Mouse (Mus musculus) heart, embryonic 11.5 days (tissue): ENCODE data around the gene Me3. TPM values are rescaled to one million over a fixed set of nuclear protein-coding genes. Genes with fewer than 3 reads are reported as not detected.
A peak's percentile ranks its signal among the peaks of the same experiment; 100 is the strongest.

Source experiments
- ATAC-seq: fragments of 200-750 bp; cut with Nextera tagmentation; replicated peaks from 2 replicates; pipeline ENCODE4 v1.8.0; 2017; ENCODE audit warnings: moderate library complexity; ENCODE audit not compliant: insufficient number of reproducible peaks, low FRiP score, low TSS enrichment
- H3K27ac ChIP-seq: fragments of 300-500 bp; sonication (generic); 2 replicates; pipeline ENCODE4 v1.5.1; 2014; ENCODE audit warnings: mild to moderate bottlenecking, low read depth, low read length
- H3K27me3 ChIP-seq: fragments of 300-500 bp; sonication (generic); 2 replicates; pipeline ENCODE4 v1.6.1; 2014; ENCODE audit warnings: mild to moderate bottlenecking, low read length, mixed read lengths; ENCODE audit not compliant: control insufficient read depth, insufficient read depth
- H3K36me3 ChIP-seq: fragments of 300-500 bp; sonication (generic); 2 replicates; pipeline ENCODE4 v1.6.1; 2014; ENCODE audit warnings: mild to moderate bottlenecking, low read length, moderate library complexity, mixed read lengths; ENCODE audit not compliant: control insufficient read depth, insufficient read depth
- H3K4me1 ChIP-seq: fragments of 300-500 bp; sonication (generic); 2 replicates; pipeline ENCODE4 v1.6.1; 2014; ENCODE audit warnings: low read length; ENCODE audit not compliant: control insufficient read depth, insufficient read depth
- H3K4me2 ChIP-seq: fragments of 300-500 bp; sonication (generic); 2 replicates; pipeline ENCODE4 v1.6.1; 2014; ENCODE audit warnings: mild to moderate bottlenecking, moderate library complexity
- H3K4me3 ChIP-seq: fragments of 300-500 bp; sonication (generic); 2 replicates; pipeline ENCODE4 v1.5.1; 2014; ENCODE audit warnings: low read depth, low read length
- H3K9ac ChIP-seq: fragments of 300-500 bp; sonication (generic); 2 replicates; pipeline ENCODE4 v1.6.1; 2014; ENCODE audit warnings: mild to moderate bottlenecking, low read depth, low read length, moderate library complexity
- H3K9me3 ChIP-seq: fragments of 300-500 bp; sonication (generic); replicated peaks from 2 replicates; pipeline ENCODE4 v1.6.1; 2016; ENCODE audit warnings: low read length; ENCODE audit not compliant: control insufficient read depth
- WGBS: fragments of 180-500 bp; shearing (Covaris S2); extraction: QIAGEN DNeasy Blood & Tissue Kit; methylation state at CpG from one replicate; pipeline ENCODE4 v1.1.7; 2014; ENCODE audit not compliant: insufficient replicate concordance; 5-methylcytosine and 5-hydroxymethylcytosine counted together
- polyA plus RNA-seq: library from polyadenylated mRNA; unstranded; fragments of >200 nt; fragmentation: Nextera tagmentation; extraction: Ambion mirVana; gene quantifications from 2 replicates; pipeline ENCODE4 v1.2.1, GENCODE M21; 2014

Gene Me3
- polyA plus RNA-seq, 1 experiment from 2014 or later = 2.6 TPM

DNA sequence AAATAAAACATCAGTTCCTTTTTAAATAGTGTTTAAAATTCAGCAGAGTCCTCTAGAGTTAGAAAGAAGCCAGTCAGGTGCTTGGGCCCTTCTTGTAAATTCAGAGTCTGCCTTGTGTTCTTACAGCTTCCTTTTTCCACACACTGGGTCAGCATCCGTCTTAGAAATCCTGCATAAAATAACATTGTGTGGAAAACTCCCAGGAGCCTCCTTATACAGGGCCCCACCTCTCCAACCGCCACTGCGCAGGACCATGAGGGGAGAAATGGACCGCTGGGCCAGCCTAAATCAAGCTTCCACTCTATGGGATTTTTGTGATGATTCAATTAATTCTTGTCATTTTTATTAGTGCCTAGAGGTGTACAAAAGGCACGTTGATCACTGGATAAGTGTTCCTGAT lies 259.2 kb downstream of the Me3 start:
- H3K4me1 ChIP-seq = no peaks in the 10 kb centered on the region
- H3K36me3 ChIP-seq = no peaks in the 10 kb centered on the region
- no peak for ATAC-seq
- no peak overlapping the region for H3K4me2 ChIP-seq
- no peak overlapping the region for H3K4me3 ChIP-seq
- H3K27ac ChIP-seq = no peak overlapping the region
- H3K9me3 ChIP-seq = no peaks in the 10 kb centered on the region
- H3K27me3 ChIP-seq = no peaks in the 10 kb centered on the region
- no peak overlapping the region for H3K9ac ChIP-seq
- 77% methylated on average over 5 of the region's 5 CpGs for WGBS

DNA sequence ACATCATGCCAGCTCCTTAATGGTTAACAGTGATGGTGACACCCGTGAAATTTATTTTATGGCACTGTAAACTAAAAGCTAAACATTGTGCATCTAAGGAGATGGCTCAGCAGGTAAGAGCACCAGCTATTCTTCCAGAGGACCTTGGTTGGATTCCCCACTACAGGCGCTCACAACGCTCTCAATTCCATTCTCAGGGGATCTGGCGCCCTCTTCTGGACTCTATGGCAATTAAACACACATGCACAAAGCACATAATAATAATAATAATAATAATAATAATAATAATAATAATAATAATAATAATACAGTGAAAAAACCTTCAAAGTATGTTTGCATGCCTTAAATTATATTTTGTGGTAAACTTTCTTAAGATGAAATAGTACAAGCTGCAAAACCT lies 259.7 kb downstream of the Me3 start:
- H3K36me3 ChIP-seq = no peaks in the 10 kb centered on the region
- no peaks in the 10 kb centered on the region for H3K9me3 ChIP-seq
- no peak overlapping the region for H3K4me3 ChIP-seq
- no peaks in the 10 kb centered on the region for H3K27me3 ChIP-seq
- 30% methylated on average over 4 of the region's 4 CpGs for WGBS
- ATAC-seq = no peak
- H3K4me2 ChIP-seq = no peak overlapping the region
- H3K4me1 ChIP-seq = no peaks in the 10 kb centered on the region
- H3K9ac ChIP-seq = no peak overlapping the region
- H3K27ac ChIP-seq = no peak overlapping the region

DNA sequence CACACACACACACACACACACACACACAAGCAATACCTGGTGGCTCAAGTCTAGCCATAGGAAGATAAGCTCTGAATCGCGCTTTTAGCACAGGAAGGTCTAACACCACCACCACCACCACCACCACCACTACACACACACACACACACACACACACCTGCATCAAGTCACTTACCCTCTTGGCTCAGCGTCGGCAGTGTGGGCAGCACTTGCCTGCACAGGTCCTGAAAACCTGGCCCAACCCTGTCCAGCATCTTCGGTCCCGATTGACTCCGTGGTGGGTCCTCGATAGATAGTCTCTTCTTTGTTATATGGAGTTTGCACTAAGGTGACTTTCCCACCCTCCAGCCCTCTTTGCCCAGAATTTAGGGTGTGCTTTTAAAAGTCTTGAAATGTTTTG lies 270.8 kb downstream of the Me3 start:
- 75% methylated on average over 8 of the region's 8 CpGs for WGBS
- Histone ChIP-seq H3K27ac (no peak overlapping the region), H3K27me3 (no peaks in the 10 kb centered on the region), H3K9ac (no peak overlapping the region), H3K4me3 (no peak overlapping the region), H3K9me3 (no peaks in the 10 kb centered on the region), H3K4me1 (no peaks in the 10 kb centered on the region), H3K4me2 (peak overlapping the region; percentile 47), H3K36me3 (no peaks in the 10 kb centered on the region)
- ATAC-seq = no peak

DNA sequence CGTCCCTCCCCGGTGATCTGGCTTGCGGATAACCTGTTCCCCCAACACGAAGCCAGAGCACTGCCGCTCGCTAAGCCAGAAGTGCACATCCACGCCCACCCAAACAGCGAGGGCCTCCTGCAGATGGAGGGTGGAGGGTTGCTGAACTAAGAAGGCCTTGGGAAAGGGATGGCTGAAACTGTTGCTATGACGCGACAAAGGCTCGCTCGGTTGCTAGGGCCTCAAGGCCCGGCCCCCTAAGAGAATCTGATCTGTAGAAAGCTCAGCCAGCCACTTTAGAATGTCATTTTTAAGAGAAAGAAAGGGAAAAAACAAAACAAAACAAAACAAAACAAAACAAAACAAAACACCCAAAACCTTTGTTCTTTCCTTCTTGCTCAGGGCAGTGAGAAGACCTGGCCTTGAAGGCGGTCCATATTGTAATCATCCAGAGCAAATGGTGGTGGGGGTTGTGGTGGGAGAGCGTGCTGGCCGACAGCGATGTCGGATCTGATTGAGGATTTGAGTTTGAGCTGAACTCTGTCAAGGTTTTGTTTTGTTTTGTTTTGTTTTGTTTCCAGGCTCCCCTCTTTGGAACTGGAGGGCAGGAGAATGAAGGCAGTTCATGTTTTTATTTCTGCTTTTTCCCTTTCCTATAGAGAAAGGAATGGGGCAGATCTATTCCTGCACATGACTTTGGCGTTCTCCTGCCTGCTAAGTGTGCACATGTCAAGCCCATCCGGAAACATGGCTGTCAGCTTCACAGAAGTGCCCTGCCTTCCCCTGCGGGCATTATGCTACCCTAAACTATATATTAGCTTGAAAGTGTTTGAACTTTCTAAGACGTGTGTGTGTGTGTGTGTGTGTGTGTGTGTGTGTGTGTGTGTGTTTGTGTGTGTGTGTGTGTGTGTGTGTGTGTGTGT lies 271.5 kb downstream of the Me3 start, which contains the start of gene Ccdc81:
Ccdc81 (minus strand) TSS at position 188 of the 902 bp plus-strand sequence.
- 37% methylated on average over 22 of the region's 22 CpGs for WGBS
- no peaks in the 10 kb centered on the region for H3K36me3 ChIP-seq
- H3K4me3 ChIP-seq = no peak within 1 kb of the TSS
- H3K9ac ChIP-seq = no peak within 1 kb of the TSS
- H3K4me1 ChIP-seq = no peaks in the 10 kb centered on the region
- no peak for ATAC-seq
- H3K4me2 ChIP-seq = peak within 1 kb of the TSS; percentile 47
- no peak within 1 kb of the TSS for H3K27ac ChIP-seq
- H3K27me3 ChIP-seq = no peaks in the 10 kb centered on the region
- H3K9me3 ChIP-seq = no peaks in the 10 kb centered on the region

Other genes starting within 250 kb of the Me3 start
- gene Tmem135, start 228.2 kb upstream of the Me3 start, polyA plus RNA-seq = 27.2 and 30.4 TPM in 2 replicates
- 9.8 and 12.1 TPM in 2 replicates for gene Fzd4, start 228.0 kb upstream of the Me3 start, polyA plus RNA-seq
- 34.7 and 38.8 TPM in 2 replicates for gene Prss23, start 105.2 kb upstream of the Me3 start, polyA plus RNA-seq